Mouse (Mus musculus) hindbrain, embryonic 13.5 days (tissue): ENCODE results near the gene Itm2b. TPM values are rescaled to one million over a fixed set of nuclear protein-coding genes. Genes with fewer than 3 reads are reported as not detected.

ENCODE experiments used
- ATAC-seq: fragments of 200-750 bp; cut with Nextera tagmentation; 2 replicates; pipeline ENCODE4 v1.8.0; 2017; ENCODE audit warnings: moderate TSS enrichment; ENCODE audit not compliant: low FRiP score
- H3K27ac ChIP-seq: fragments of 300-500 bp; sonication (generic); 2 replicates; pipeline ENCODE4 v1.5.1; 2015; ENCODE audit warnings: inconsistent platforms, mild to moderate bottlenecking, moderate library complexity
- H3K27me3 ChIP-seq: fragments of 300-500 bp; sonication (generic); 2 replicates; pipeline ENCODE4 v1.6.1; 2015; ENCODE audit warnings: mild to moderate bottlenecking, inconsistent platforms
- H3K36me3 ChIP-seq: fragments of 300-500 bp; sonication (generic); 2 replicates; pipeline ENCODE4 v1.6.1; 2015; ENCODE audit warnings: mild to moderate bottlenecking, inconsistent platforms
- H3K4me1 ChIP-seq: fragments of 300-500 bp; sonication (generic); replicated peaks from 2 replicates; pipeline ENCODE4 v1.6.1; 2015; ENCODE audit warnings: inconsistent platforms
- H3K4me2 ChIP-seq: fragments of 300-500 bp; sonication (generic); 2 replicates; pipeline ENCODE4 v1.6.1; 2015; ENCODE audit warnings: inconsistent platforms, mild to moderate bottlenecking, moderate library complexity
- H3K4me3 ChIP-seq: fragments of 300-500 bp; sonication (generic); 2 replicates; pipeline ENCODE4 v1.5.1; 2015; ENCODE audit warnings: mild to moderate bottlenecking, inconsistent platforms
- H3K9ac ChIP-seq: fragments of 300-500 bp; sonication (generic); 2 replicates; pipeline ENCODE4 v1.6.1; 2015; ENCODE audit warnings: mild to moderate bottlenecking, inconsistent platforms
- H3K9me3 ChIP-seq: fragments of 300-500 bp; sonication (generic); 2 replicates; pipeline ENCODE4 v1.6.1; 2016; ENCODE audit warnings: inconsistent platforms
- WGBS: fragments of 180-500 bp; shearing (Covaris S2); methylation state at CpG from one replicate; pipeline ENCODE4 v1.1.7; 2015; 5-methylcytosine and 5-hydroxymethylcytosine counted together
- polyA plus RNA-seq: library from polyadenylated mRNA; unstranded; fragments of >200 nt; fragmentation: Nextera tagmentation; extraction: Ambion mirVana; gene quantifications from 2 replicates; pipeline ENCODE4 v1.2.1, GENCODE M21; 2015

Itm2b gene
- 592 and 627 TPM in 2 replicates for polyA plus RNA-seq

- H3K4me1 ChIP-seq = peaks cover 37% of the 10 kb centered on the region
- WGBS = 1% methylated on average over 61 of the region's 62 CpGs
Observed at GRCm38 (mm10) chr14:73384913-73385719, at the start of gene Itm2b. Gene Itm2b, minus strand, starts transcription at chr14:73385289.

GRCm38 (mm10) chr14:73433487-73433886 lies 48.4 kb upstream of the Itm2b start:
- H3K9ac ChIP-seq = no peak overlapping the region
- H3K4me2 ChIP-seq = no peak overlapping the region
- no peak for ATAC-seq
- H3K36me3 ChIP-seq = no peaks in the 10 kb centered on the region
- no peaks in the 10 kb centered on the region for H3K27me3 ChIP-seq
- no peaks in the 10 kb centered on the region for H3K4me1 ChIP-seq
- H3K4me3 ChIP-seq = no peak overlapping the region
- H3K27ac ChIP-seq = no peak overlapping the region
- WGBS = 88% methylated on average over 6 of the region's 6 CpGs
- no peaks in the 10 kb centered on the region for H3K9me3 ChIP-seq

More at GRCm38 (mm10) chr14:73384913-73385719, at the start of gene Itm2b:
- H3K27me3 ChIP-seq = no peaks in the 10 kb centered on the region
- peak within 1 kb of the TSS; percentile 98 for H3K9ac ChIP-seq
- H3K4me3 ChIP-seq = peak within 1 kb of the TSS; percentile 91
- peak within 1 kb of the TSS; percentile 61 for H3K4me2 ChIP-seq
- ATAC-seq = peak; percentile 94
- H3K9me3 ChIP-seq = no peaks in the 10 kb centered on the region
- peak within 1 kb of the TSS; percentile 95 for H3K27ac ChIP-seq
- H3K36me3 ChIP-seq = peaks cover 5% of the 10 kb centered on the region; the same call in 1 of the 2 replicates

- Histone ChIP-seq H3K27ac (no peak overlapping the region), H3K9me3 (no peaks in the 10 kb centered on the region), H3K27me3 (no peaks in the 10 kb centered on the region), H3K4me2 (no peak overlapping the region), H3K4me3 (no peak overlapping the region), H3K36me3 (no peaks in the 10 kb centered on the region), H3K9ac (no peak overlapping the region), H3K4me1 (no peaks in the 10 kb centered on the region)
- WGBS = 54% methylated on average over 12 of the region's 12 CpGs
- no peak for ATAC-seq
Observed at GRCm38 (mm10) chr14:73430571-73430970, 45.5 kb upstream of the Itm2b start.

DNA sequence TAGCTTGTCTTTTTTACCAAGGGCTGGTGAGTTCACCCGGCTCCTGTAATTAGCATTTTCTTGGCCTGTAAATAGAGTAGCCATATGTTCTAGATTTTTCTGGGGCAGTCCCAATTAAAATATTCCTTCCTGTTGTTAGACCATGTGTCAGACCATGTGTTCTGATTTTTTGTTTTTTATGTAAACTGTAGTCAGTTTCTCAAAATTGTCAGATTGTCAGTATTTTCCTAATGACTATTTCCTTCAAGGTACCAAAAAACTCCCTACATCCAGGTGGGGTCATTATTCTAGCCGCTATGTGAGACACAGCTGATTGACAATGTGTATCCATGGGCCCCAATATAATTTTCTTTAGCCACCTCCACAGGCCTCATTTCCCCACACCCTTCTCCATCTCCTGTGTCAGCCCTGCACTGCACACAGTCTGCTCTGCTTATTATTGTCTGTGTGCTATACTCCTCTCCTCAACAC lies 40.5 kb upstream of the Itm2b start:
- Histone ChIP-seq H3K4me3 (no peak overlapping the region), H3K27ac (no peak overlapping the region; the same call in 1 of the 2 replicates), H3K9me3 (no peaks in the 10 kb centered on the region), H3K27me3 (no peaks in the 10 kb centered on the region), H3K4me1 (no peaks in the 10 kb centered on the region), H3K36me3 (no peaks in the 10 kb centered on the region), H3K9ac (no peak overlapping the region), H3K4me2 (no peak overlapping the region)
- no peak for ATAC-seq
- WGBS = 78% methylated on average over 2 of the region's 2 CpGs

- no peak overlapping the region for H3K9ac ChIP-seq
- H3K4me3 ChIP-seq = no peak overlapping the region
- no peak overlapping the region for H3K4me2 ChIP-seq
- H3K4me1 ChIP-seq = no peaks in the 10 kb centered on the region
- H3K27me3 ChIP-seq = no peaks in the 10 kb centered on the region
- no peaks in the 10 kb centered on the region for H3K36me3 ChIP-seq
- whole genome bisulfite sequencing = 63% methylated on average over 6 of the region's 6 CpGs
- no peaks in the 10 kb centered on the region for H3K9me3 ChIP-seq
- no peak overlapping the region for H3K27ac ChIP-seq
- ATAC-seq = no peak
Observed at GRCm38 (mm10) chr14:73424961-73425360, 39.9 kb upstream of the Itm2b start.

GRCm38 (mm10) chr14:73423542-73423941 lies 38.5 kb upstream of the Itm2b start:
- no peaks in the 10 kb centered on the region for H3K9me3 ChIP-seq
- H3K4me1 ChIP-seq = no peaks in the 10 kb centered on the region
- no peak overlapping the region for H3K27ac ChIP-seq
- no peaks in the 10 kb centered on the region for H3K36me3 ChIP-seq
- no peak overlapping the region for H3K4me2 ChIP-seq
- no peak for ATAC-seq
- H3K4me3 ChIP-seq = no peak overlapping the region
- H3K9ac ChIP-seq = no peak overlapping the region
- no peaks in the 10 kb centered on the region for H3K27me3 ChIP-seq

- Histone ChIP-seq H3K27me3 (no peaks in the 10 kb centered on the region), H3K4me1 (no peaks in the 10 kb centered on the region), H3K9ac (no peak overlapping the region), H3K9me3 (no peaks in the 10 kb centered on the region), H3K4me2 (no peak overlapping the region), H3K4me3 (no peak overlapping the region), H3K36me3 (no peaks in the 10 kb centered on the region), H3K27ac (no peak overlapping the region)
- 90% methylated on average over 2 of the region's 2 CpGs for WGBS
- ATAC-seq = no peak
Observed at GRCm38 (mm10) chr14:73422621-73423020, 37.5 kb upstream of the Itm2b start.

DNA sequence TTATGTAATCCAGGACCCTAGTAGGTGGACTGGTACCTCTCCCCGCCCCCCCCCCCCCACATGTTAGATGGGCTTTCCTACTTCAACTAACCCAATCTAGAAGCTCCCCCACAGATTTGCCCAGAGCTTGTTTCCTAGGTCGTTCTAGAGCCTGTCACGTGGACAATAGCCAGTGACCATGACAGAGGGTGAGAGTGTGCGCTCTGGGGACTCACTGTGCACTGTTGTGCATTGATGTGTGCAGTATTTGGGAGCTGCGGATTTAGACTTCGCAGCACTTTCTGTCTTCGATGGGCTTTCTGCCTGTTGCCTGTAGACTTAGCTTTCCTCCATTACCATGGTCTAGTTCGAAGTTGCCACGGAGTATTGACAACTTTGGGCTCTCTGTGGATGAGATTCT lies 36.5 kb upstream of the Itm2b start:
- Histone ChIP-seq H3K36me3 (no peaks in the 10 kb centered on the region), H3K4me2 (no peak overlapping the region), H3K4me1 (no peaks in the 10 kb centered on the region), H3K4me3 (no peak overlapping the region), H3K27me3 (no peaks in the 10 kb centered on the region), H3K27ac (no peak overlapping the region), H3K9me3 (no peaks in the 10 kb centered on the region), H3K9ac (no peak overlapping the region)
- no peak for ATAC-seq
- 82% methylated on average over 9 of the region's 9 CpGs for WGBS

- H3K27ac ChIP-seq = no peak overlapping the region
- no peak overlapping the region for H3K4me3 ChIP-seq
- ATAC-seq = no peak
- H3K4me1 ChIP-seq = peaks cover 5% of the 10 kb centered on the region; the same call in 1 of the 2 replicates
- H3K9me3 ChIP-seq = no peaks in the 10 kb centered on the region
- no peaks in the 10 kb centered on the region for H3K36me3 ChIP-seq
- H3K27me3 ChIP-seq = no peaks in the 10 kb centered on the region
- H3K4me2 ChIP-seq = no peak overlapping the region
- H3K9ac ChIP-seq = no peak overlapping the region
- 38% methylated on average over 5 of the region's 5 CpGs for WGBS
Observed at GRCm38 (mm10) chr14:73420138-73420745, 35.2 kb upstream of the Itm2b start.

DNA sequence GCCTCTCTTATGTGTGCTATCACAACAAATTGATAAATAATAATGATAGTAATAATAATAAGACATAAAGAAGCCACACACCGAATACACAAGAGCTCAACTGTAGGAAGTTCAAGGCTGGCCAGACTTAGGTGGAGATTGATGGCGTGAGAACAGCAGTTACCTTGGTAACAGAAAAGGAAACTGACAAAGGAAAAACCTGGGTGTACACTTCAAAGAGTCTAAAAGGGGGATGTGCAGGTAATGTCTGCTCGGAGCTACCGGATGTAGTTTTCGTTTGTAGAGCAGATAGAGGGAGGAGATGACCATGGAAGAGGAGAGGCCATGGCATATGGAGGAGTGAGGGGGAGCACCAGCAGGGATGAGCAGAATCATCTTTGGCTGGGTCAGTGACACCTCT lies 31.4 kb upstream of the Itm2b start:
- 81% methylated on average over 5 of the region's 5 CpGs for WGBS
- H3K36me3 ChIP-seq = no peaks in the 10 kb centered on the region

DNA sequence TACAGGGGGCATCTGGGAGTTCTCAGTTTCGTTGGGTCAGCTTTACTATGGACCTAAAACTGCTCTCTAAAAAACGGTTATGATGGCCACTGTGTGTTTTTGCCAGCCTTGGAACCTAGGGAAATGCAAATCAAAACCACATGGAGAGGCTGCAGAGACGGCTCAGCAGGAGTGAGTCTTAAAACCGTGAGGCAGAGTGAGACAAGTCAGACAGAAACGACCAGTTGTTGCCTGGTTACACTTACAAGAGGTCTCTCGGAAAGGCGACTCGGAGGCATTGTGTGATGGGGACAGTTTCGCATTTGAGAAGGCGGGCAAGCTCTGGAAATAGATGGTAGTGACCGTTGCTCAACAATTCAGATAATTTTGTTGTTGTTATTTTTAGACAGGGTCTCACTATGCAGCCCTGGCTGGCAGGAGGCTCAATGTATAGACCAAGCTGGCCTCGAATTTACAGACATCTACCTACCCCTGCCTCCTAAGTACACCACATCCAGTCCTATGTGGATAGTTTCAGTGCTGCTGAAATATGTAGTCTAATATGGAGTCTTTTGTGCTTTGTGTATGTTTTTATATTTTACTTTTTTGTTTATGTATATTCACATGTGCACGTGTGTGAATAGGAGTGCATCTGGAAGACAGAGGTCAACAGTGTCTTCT lies 30.4 kb upstream of the Itm2b start:
- H3K27me3 ChIP-seq = no peaks in the 10 kb centered on the region
- H3K4me3 ChIP-seq = no peak overlapping the region
- H3K4me1 ChIP-seq = peaks cover 6% of the 10 kb centered on the region; the same call in 1 of the 2 replicates
- H3K36me3 ChIP-seq = no peaks in the 10 kb centered on the region
- no peak overlapping the region for H3K27ac ChIP-seq
- H3K9ac ChIP-seq = no peak overlapping the region
- no peak for ATAC-seq
- WGBS = 22% methylated on average over 13 of the region's 13 CpGs
- H3K9me3 ChIP-seq = no peaks in the 10 kb centered on the region
- H3K4me2 ChIP-seq = peak overlapping the region; percentile 11; the same call in 1 of the 2 replicates

More for the DNA sequence above, 31.4 kb upstream of the Itm2b start:
- ATAC-seq = no peak
- Histone ChIP-seq H3K27me3 (no peaks in the 10 kb centered on the region), H3K9ac (no peak overlapping the region), H3K4me1 (peaks cover 6% of the 10 kb centered on the region; the same call in 1 of the 2 replicates), H3K4me3 (no peak overlapping the region), H3K4me2 (no peak overlapping the region), H3K9me3 (no peaks in the 10 kb centered on the region), H3K27ac (no peak overlapping the region)

DNA sequence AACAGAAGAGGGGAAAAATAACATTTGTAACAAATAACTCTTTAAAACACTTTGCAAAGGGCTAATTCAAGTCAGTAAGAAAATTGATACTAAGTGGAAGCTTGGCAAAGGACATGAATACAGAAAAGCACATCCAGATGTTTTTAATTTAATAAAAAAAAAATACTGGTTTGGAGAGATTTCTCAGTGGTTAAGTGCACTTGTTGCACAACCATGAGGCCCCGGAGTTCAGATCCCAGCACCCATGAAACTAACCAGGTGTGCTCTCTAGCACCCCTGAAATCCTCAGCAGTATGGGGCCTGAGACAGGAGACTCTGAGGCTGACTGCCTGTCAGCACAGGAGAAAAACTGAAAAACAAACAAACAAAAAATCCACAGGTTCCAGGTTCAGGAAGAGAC lies 26.6 kb upstream of the Itm2b start:
- Histone ChIP-seq H3K4me3 (no peak overlapping the region), H3K27me3 (no peaks in the 10 kb centered on the region), H3K4me2 (no peak overlapping the region), H3K4me1 (peaks cover 6% of the 10 kb centered on the region; the same call in 1 of the 2 replicates), H3K27ac (no peak overlapping the region), H3K9ac (no peak overlapping the region), H3K36me3 (no peaks in the 10 kb centered on the region), H3K9me3 (no peaks in the 10 kb centered on the region)
- WGBS = 88% methylated on average over 1 of the region's 1 CpGs
- no peak for ATAC-seq
